Mouse (Mus musculus) cerebellum, adult 9-11 months (tissue): Measurements from ENCODE around the gene Slc38a4.

ENCODE experiments used
- DNase-seq: peaks from one replicate; pipeline ENCODE4 v3.0.0; 2022

The Slc38a4 gene

GRCm38 (mm10) chr15:97055794-97056193, at the start of gene Slc38a4:
Gene Slc38a4 (minus strand): TSS chr15:97055956.
- no peak for DNase-seq

- no peak for DNase-seq
These were observed 49.2 kb upstream of the Slc38a4 start for GRCm38 (mm10) chr15:97104889-97105391.

GRCm38 (mm10) chr15:97104048-97104447, 48.3 kb upstream of the Slc38a4 start:
- no peak for DNase-seq

- no peak for DNase-seq
These were observed 47.1 kb upstream of the Slc38a4 start for GRCm38 (mm10) chr15:97102811-97103210.

GRCm38 (mm10) chr15:97102181-97102580, 46.4 kb upstream of the Slc38a4 start:
- DNase-seq: no peak

- no peak for DNase-seq
These were observed 43.3 kb upstream of the Slc38a4 start for GRCm38 (mm10) chr15:97099101-97099500.

GRCm38 (mm10) chr15:97097548-97097947, 41.8 kb upstream of the Slc38a4 start:
- no peak for DNase-seq

- DNase-seq: no peak
These were observed 33.8 kb upstream of the Slc38a4 start for GRCm38 (mm10) chr15:97089526-97089925.

GRCm38 (mm10) chr15:97085833-97086232, 30.1 kb upstream of the Slc38a4 start:
- no peak for DNase-seq

GRCm38 (mm10) chr15:97077665-97078064, 21.9 kb upstream of the Slc38a4 start:
- DNase-seq: no peak

GRCm38 (mm10) chr15:97076092-97076491, 20.3 kb upstream of the Slc38a4 start:
- DNase-seq: no peak

GRCm38 (mm10) chr15:97075240-97075639, 19.5 kb upstream of the Slc38a4 start:
- DNase-seq: no peak

- no peak for DNase-seq
These were observed 17.4 kb upstream of the Slc38a4 start for GRCm38 (mm10) chr15:97072859-97073826.

- no peak for DNase-seq
These were observed 11.8 kb upstream of the Slc38a4 start for GRCm38 (mm10) chr15:97067340-97068136.

GRCm38 (mm10) chr15:97066937-97067336, 11.2 kb upstream of the Slc38a4 start:
- no peak for DNase-seq

- no peak for DNase-seq
These were observed 7.5 kb upstream of the Slc38a4 start for GRCm38 (mm10) chr15:97063211-97063610.

GRCm38 (mm10) chr15:97060973-97061372, 5.2 kb upstream of the Slc38a4 start:
- DNase-seq: no peak

GRCm38 (mm10) chr15:97060571-97060970, 4.8 kb upstream of the Slc38a4 start:
- no peak for DNase-seq

- DNase-seq: no peak
These were observed 4.3 kb upstream of the Slc38a4 start for GRCm38 (mm10) chr15:97060102-97060501.

- no peak for DNase-seq
These were observed 3.6 kb upstream of the Slc38a4 start for GRCm38 (mm10) chr15:97059071-97060041.

GRCm38 (mm10) chr15:97054767-97055489, 828 bp downstream of the Slc38a4 start:
- DNase-seq: no peak

- no peak for DNase-seq
These were observed 1.6 kb downstream of the Slc38a4 start for GRCm38 (mm10) chr15:97054131-97054530.
